Mouse (Mus musculus): ENCODE measurements around the gene Wnt4. TPM values are rescaled to one million over a fixed set of nuclear protein-coding genes. Genes with fewer than 3 reads are reported as not detected.

Wnt4 gene
- polyA plus RNA-seq, 1 experiment from 2014 or later = 2.7 TPM

- no peak for ATAC-seq
- Histone ChIP-seq H3K9ac (ENCODE audit: low read depth, low read length) (no peak overlapping the region), H3K4me3 (ENCODE audit: low read depth, low read length) (no peak overlapping the region), H3K4me1 (ENCODE audit: control insufficient read depth, insufficient read depth, low read length) (no peaks in the 10 kb centered on the region), H3K27me3 (ENCODE audit: control insufficient read depth, insufficient read depth, low read depth, low read length) (no peaks in the 10 kb centered on the region), H3K36me3 (ENCODE audit: control insufficient read depth, insufficient read depth, low read length) (no peaks in the 10 kb centered on the region), H3K4me2 (ENCODE audit: low read length) (no peak overlapping the region), H3K27ac (ENCODE audit: low read length) (no peak overlapping the region), H3K9me3 (replicated peaks; ENCODE audit: control insufficient read depth, low read length, poor library complexity, severe bottlenecking) (0 out of 2 replicates have a peak, but pooled peaks cover 3% of the 10 kb centered on the region)
- WGBS = 84% methylated on average over 11 of the region's 11 CpGs
Observed at GRCm38 (mm10) chr4:137253601-137254000, 23.7 kb upstream of the Wnt4 start.

DNA sequence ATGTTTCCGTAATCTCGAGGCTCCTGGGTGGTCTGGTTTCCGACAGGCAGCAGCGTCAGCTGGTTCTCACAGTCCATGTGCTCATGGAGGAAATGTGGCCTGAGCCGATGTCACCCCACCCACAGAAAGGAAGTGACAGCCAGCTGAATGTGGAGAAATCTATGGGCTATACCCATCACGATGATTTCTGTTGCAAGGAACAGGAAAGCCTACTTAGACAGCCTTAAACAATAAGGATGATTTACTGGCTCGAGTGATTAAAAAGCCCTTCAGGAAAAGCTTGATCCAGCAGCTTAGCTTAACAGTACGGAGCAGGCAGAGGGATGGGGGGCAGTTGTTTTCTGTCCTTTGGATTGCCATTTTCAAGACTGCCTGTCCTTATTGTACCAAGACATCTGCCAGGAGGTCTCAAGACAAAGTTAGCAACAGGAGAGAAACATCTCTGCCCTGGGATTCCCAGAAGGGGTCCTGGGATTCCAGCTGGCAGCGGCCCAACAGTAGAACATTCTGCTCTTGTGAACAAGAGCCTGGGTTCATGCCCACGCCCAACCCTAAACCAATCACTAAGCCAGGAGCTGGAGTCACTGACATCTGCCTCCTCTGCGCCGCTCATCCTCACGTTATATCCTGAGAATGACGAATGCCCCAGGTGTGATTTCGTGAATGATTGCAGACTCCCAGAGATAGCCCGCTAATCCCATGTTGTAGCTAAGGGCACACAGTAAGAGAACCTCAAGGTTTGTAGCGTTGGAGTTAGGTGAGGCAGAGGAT lies 22.9 kb upstream of the Wnt4 start:
- Histone ChIP-seq H3K27me3 (ENCODE audit: control insufficient read depth, insufficient read depth, low read depth, low read length) (no peaks in the 10 kb centered on the region), H3K4me2 (ENCODE audit: low read length) (no peak overlapping the region), H3K4me3 (ENCODE audit: low read depth, low read length) (no peak overlapping the region), H3K9me3 (replicated peaks; ENCODE audit: control insufficient read depth, low read length, poor library complexity, severe bottlenecking) (0 out of 2 replicates have a peak, but pooled peaks cover 3% of the 10 kb centered on the region), H3K4me1 (ENCODE audit: control insufficient read depth, insufficient read depth, low read length) (no peaks in the 10 kb centered on the region), H3K27ac (ENCODE audit: low read length) (no peak overlapping the region), H3K36me3 (ENCODE audit: control insufficient read depth, insufficient read depth, low read length) (no peaks in the 10 kb centered on the region), H3K9ac (ENCODE audit: low read depth, low read length) (no peak overlapping the region)
- WGBS = 82% methylated on average over 17 of the region's 17 CpGs
- no peak for ATAC-seq

- Histone ChIP-seq H3K4me1 (ENCODE audit: control insufficient read depth, insufficient read depth, low read length) (no peaks in the 10 kb centered on the region), H3K36me3 (ENCODE audit: control insufficient read depth, insufficient read depth, low read length) (no peaks in the 10 kb centered on the region), H3K27ac (ENCODE audit: low read length) (no peak overlapping the region), H3K9ac (ENCODE audit: low read depth, low read length) (no peak overlapping the region), H3K4me2 (ENCODE audit: low read length) (no peak overlapping the region), H3K27me3 (ENCODE audit: control insufficient read depth, insufficient read depth, low read depth, low read length) (no peaks in the 10 kb centered on the region), H3K4me3 (ENCODE audit: low read depth, low read length) (no peak overlapping the region), H3K9me3 (replicated peaks; ENCODE audit: control insufficient read depth, low read length, poor library complexity, severe bottlenecking) (0 out of 2 replicates have a peak, but pooled peaks cover 3% of the 10 kb centered on the region)
- 81% methylated on average over 8 of the region's 8 CpGs for WGBS
- no peak for ATAC-seq
Observed at GRCm38 (mm10) chr4:137255568-137255967, 21.7 kb upstream of the Wnt4 start.

DNA sequence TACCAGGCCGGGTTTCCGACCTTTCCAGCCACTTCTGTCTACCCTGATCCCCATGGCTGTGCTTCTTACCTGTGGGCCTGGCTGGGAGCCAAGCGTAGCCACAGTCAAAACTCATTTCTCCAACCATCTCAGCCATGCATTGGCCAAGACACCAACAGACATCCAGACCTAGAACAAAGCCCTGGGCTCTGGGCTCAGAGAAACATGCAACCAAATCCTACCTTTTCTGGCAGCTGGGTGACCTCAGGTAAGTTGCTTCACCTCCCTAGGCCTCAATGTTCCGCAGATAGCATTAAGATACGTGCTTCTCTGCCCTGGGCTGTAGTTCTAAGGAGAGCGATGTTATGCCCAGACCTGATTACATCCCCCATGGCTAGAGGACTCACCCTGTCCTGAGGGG lies 15.5 kb upstream of the Wnt4 start:
- H3K4me3 ChIP-seq (ENCODE audit: low read depth, low read length) = no peak overlapping the region
- no peak overlapping the region for H3K9ac ChIP-seq (ENCODE audit: low read depth, low read length)
- no peaks in the 10 kb centered on the region for H3K27me3 ChIP-seq (ENCODE audit: control insufficient read depth, insufficient read depth, low read depth, low read length)
- H3K4me1 ChIP-seq (ENCODE audit: control insufficient read depth, insufficient read depth, low read length) = no peaks in the 10 kb centered on the region
- no peak for ATAC-seq
- H3K4me2 ChIP-seq (ENCODE audit: low read length) = no peak overlapping the region
- H3K9me3 ChIP-seq (replicated peaks; ENCODE audit: control insufficient read depth, low read length, poor library complexity, severe bottlenecking) = no peaks in the 10 kb centered on the region
- H3K27ac ChIP-seq (ENCODE audit: low read length) = no peak overlapping the region
- H3K36me3 ChIP-seq (ENCODE audit: control insufficient read depth, insufficient read depth, low read length) = no peaks in the 10 kb centered on the region
- WGBS = 88% methylated on average over 6 of the region's 6 CpGs

DNA sequence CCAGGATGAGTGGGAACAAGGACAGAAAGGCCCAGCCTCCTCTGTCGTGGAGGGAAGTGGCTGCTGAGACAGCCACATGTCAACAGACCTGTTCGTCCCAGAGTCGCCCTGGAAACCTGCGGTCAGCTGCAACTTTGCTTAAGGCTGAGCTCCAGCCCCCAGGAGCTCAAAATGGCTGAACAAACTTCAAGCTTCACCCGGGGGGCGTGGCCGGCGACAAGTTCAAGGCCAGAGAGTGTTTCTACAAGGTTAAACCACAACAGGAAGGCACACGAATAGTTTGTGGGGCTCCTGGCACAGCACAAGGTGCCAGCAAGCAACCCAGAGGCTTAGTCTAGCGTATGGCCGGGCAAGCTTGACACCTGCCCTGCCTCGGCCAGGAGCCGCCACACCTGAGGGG lies 13.2 kb upstream of the Wnt4 start:
- H3K36me3 ChIP-seq (ENCODE audit: control insufficient read depth, insufficient read depth, low read length) = no peaks in the 10 kb centered on the region
- WGBS = 83% methylated on average over 13 of the region's 13 CpGs
- no peaks in the 10 kb centered on the region for H3K27me3 ChIP-seq (ENCODE audit: control insufficient read depth, insufficient read depth, low read depth, low read length)
- no peaks in the 10 kb centered on the region for H3K4me1 ChIP-seq (ENCODE audit: control insufficient read depth, insufficient read depth, low read length)
- no peak for ATAC-seq
- no peak overlapping the region for H3K27ac ChIP-seq (ENCODE audit: low read length)
- no peak overlapping the region for H3K4me3 ChIP-seq (ENCODE audit: low read depth, low read length)
- H3K4me2 ChIP-seq (ENCODE audit: low read length) = no peak overlapping the region
- H3K9ac ChIP-seq (ENCODE audit: low read depth, low read length) = no peak overlapping the region
- no peaks in the 10 kb centered on the region for H3K9me3 ChIP-seq (replicated peaks; ENCODE audit: control insufficient read depth, low read length, poor library complexity, severe bottlenecking)

- no peaks in the 10 kb centered on the region for H3K4me1 ChIP-seq (ENCODE audit: control insufficient read depth, insufficient read depth, low read length)
- H3K4me2 ChIP-seq (ENCODE audit: low read length) = no peak overlapping the region
- no peak for ATAC-seq
- no peak overlapping the region for H3K4me3 ChIP-seq (ENCODE audit: low read depth, low read length)
- 80% methylated on average over 5 of the region's 5 CpGs for WGBS
- no peaks in the 10 kb centered on the region for H3K27me3 ChIP-seq (ENCODE audit: control insufficient read depth, insufficient read depth, low read depth, low read length)
- no peak overlapping the region for H3K27ac ChIP-seq (ENCODE audit: low read length)
- no peaks in the 10 kb centered on the region for H3K9me3 ChIP-seq (replicated peaks; ENCODE audit: control insufficient read depth, low read length, poor library complexity, severe bottlenecking)
- H3K36me3 ChIP-seq (ENCODE audit: control insufficient read depth, insufficient read depth, low read length) = no peaks in the 10 kb centered on the region
- no peak overlapping the region for H3K9ac ChIP-seq (ENCODE audit: low read depth, low read length)
Observed at GRCm38 (mm10) chr4:137265116-137265515, 12.2 kb upstream of the Wnt4 start.

- Histone ChIP-seq H3K9ac (ENCODE audit: low read depth, low read length) (no peak overlapping the region), H3K4me1 (ENCODE audit: control insufficient read depth, insufficient read depth, low read length) (no peaks in the 10 kb centered on the region), H3K4me2 (ENCODE audit: low read length) (no peak overlapping the region), H3K27ac (ENCODE audit: low read length) (no peak overlapping the region), H3K36me3 (ENCODE audit: control insufficient read depth, insufficient read depth, low read length) (no peaks in the 10 kb centered on the region), H3K4me3 (ENCODE audit: low read depth, low read length) (no peak overlapping the region), H3K27me3 (ENCODE audit: control insufficient read depth, insufficient read depth, low read depth, low read length) (no peaks in the 10 kb centered on the region; the same call in 1 of the 2 replicates), H3K9me3 (replicated peaks; ENCODE audit: control insufficient read depth, low read length, poor library complexity, severe bottlenecking) (no peaks in the 10 kb centered on the region)
- no peak for ATAC-seq
- WGBS = 86% methylated on average over 8 of the region's 8 CpGs
Observed at GRCm38 (mm10) chr4:137268541-137268940, 8.7 kb upstream of the Wnt4 start.

- no peak for ATAC-seq
- Histone ChIP-seq H3K4me3 (ENCODE audit: low read depth, low read length) (no peak overlapping the region), H3K9ac (ENCODE audit: low read depth, low read length) (no peak overlapping the region), H3K9me3 (replicated peaks; ENCODE audit: control insufficient read depth, low read length, poor library complexity, severe bottlenecking) (no peaks in the 10 kb centered on the region), H3K4me1 (ENCODE audit: control insufficient read depth, insufficient read depth, low read length) (peaks cover 1% of the 10 kb centered on the region; the same call in 1 of the 2 replicates), H3K36me3 (ENCODE audit: control insufficient read depth, insufficient read depth, low read length) (no peaks in the 10 kb centered on the region), H3K27ac (ENCODE audit: low read length) (no peak overlapping the region), H3K27me3 (ENCODE audit: control insufficient read depth, insufficient read depth, low read depth, low read length) (peaks cover 14% of the 10 kb centered on the region), H3K4me2 (ENCODE audit: low read length) (no peak overlapping the region)
- 75% methylated on average over 8 of the region's 8 CpGs for WGBS
Observed at GRCm38 (mm10) chr4:137271856-137272255, 5.4 kb upstream of the Wnt4 start.

GRCm38 (mm10) chr4:137274304-137274703 lies 3.0 kb upstream of the Wnt4 start:
- Histone ChIP-seq H3K36me3 (ENCODE audit: control insufficient read depth, insufficient read depth, low read length) (no peaks in the 10 kb centered on the region), H3K4me1 (ENCODE audit: control insufficient read depth, insufficient read depth, low read length) (peaks cover 17% of the 10 kb centered on the region), H3K4me2 (ENCODE audit: low read length) (no peak overlapping the region), H3K4me3 (ENCODE audit: low read depth, low read length) (no peak overlapping the region), H3K9me3 (replicated peaks; ENCODE audit: control insufficient read depth, low read length, poor library complexity, severe bottlenecking) (no peaks in the 10 kb centered on the region), H3K27me3 (ENCODE audit: control insufficient read depth, insufficient read depth, low read depth, low read length) (peaks cover 16% of the 10 kb centered on the region), H3K9ac (ENCODE audit: low read depth, low read length) (no peak overlapping the region), H3K27ac (ENCODE audit: low read length) (no peak overlapping the region)
- no peak for ATAC-seq
- WGBS = 9% methylated on average over 6 of the region's 6 CpGs

Data from midbrain, embryonic 16.5 days (tissue).